Mouse (Mus musculus): ENCODE data around the gene Plxdc1.

The Plxdc1 gene

DNA sequence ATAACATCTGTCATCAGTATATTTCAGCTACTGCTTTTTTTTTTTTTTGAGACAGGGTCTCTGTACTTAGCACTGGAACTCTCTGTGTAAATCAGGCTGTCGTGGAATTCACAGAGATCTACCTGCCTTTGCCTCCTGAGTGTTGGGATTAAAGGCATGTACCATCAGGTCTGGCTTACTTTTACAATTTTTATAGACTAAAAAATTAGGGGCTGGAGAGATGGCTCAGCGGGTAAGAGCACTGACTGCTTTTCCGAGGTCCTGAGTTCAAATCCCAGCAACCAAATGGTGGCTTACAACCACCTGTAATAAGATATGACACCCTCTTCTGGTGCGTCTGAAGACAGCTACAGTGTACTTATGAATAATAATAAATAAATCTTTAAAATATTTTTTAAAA, 105.9 kb downstream of the Plxdc1 start:
- intact Hi-C loops (cut with DNase I) = no loop called here

DNA sequence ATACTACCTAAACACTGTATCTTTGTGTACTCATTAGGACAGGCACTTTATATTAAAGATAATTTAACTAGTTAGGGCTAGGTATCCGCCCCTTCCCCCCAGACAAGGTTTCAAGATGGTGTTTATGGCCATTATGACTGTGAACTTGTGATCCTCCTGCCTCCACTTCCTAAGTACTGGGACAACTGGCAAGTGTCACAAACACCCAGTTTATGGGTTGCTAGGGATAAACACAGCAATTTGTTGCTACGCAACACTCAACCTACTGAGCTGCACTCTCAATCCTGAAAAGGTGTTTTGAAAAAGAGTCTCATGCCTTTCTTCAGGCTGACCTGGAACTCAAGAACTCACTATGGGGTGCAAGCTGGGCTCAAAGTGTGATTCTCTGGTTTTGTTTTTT, 108.9 kb downstream of the Plxdc1 start:
- intact Hi-C loops (cut with DNase I) = no loop called here

DNA sequence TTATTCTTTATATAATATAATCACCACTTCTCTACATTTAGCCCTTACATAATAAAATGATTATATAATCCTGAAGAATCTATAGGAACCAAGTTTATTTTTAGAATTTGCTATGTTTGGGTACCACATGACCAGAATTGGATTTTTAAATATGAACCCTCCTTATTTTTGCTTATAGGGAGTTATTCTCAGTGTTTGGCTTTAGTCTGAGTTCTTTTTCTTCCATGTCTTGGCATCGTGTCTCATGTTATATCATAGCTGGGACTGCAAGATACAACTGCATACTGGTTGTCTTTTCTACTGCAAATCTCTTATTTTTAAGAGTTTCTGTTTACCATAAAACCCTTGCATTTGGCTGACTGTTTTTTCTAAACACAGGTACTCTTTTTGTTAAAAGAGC, 111.8 kb downstream of the Plxdc1 start:
- intact Hi-C loops (cut with DNase I) = no loop called here

Small RNAs within 50 kb of the gene (microRNA-seq; reads per million reads assigned to microRNA genes)
- gene Gm22461 (0 reads per million in 2 experiments), gene Gm27597 (0 reads per million in 2 experiments)
